Mouse (Mus musculus) midbrain, embryonic 14.5 days (tissue): ENCODE data around the gene Pdzrn3. TPM values are rescaled to one million over a fixed set of nuclear protein-coding genes. Genes with fewer than 3 reads are reported as not detected.

Source experiments
- ATAC-seq: fragments of 200-750 bp; cut with Nextera tagmentation; 2 replicates; pipeline ENCODE4 v1.8.0; 2017; ENCODE audit warnings: moderate number of reproducible peaks, moderate library complexity; ENCODE audit not compliant: low FRiP score, low TSS enrichment
- DNase-seq: peaks from one replicate; pipeline ENCODE4 v3.0.0-alpha.2; 2015
- H3K27ac ChIP-seq: fragments of 300-500 bp; sonication (generic); replicated peaks from 2 replicates; pipeline ENCODE4 v1.5.1; 2014; ENCODE audit warnings: mild to moderate bottlenecking, low read depth, low read length, moderate library complexity
- H3K27me3 ChIP-seq: fragments of 300-500 bp; sonication (generic); 2 replicates; pipeline ENCODE4 v1.6.1; 2014; ENCODE audit warnings: low read length, control low read depth, mixed read lengths; ENCODE audit not compliant: control insufficient read depth, insufficient read depth
- H3K36me3 ChIP-seq: fragments of 300-500 bp; sonication (generic); 2 replicates; pipeline ENCODE4 v1.6.1; 2014; ENCODE audit warnings: low read length, control low read depth; ENCODE audit not compliant: control insufficient read depth, insufficient read depth
- H3K4me1 ChIP-seq: fragments of 300-500 bp; sonication (generic); 2 replicates; pipeline ENCODE4 v1.6.1; 2014; ENCODE audit warnings: mild to moderate bottlenecking, antibody characterized with exemption, low read length, control low read depth; ENCODE audit not compliant: control insufficient read depth, insufficient read depth
- H3K4me2 ChIP-seq: fragments of 300-500 bp; sonication (generic); 2 replicates; pipeline ENCODE4 v1.6.1; 2014; ENCODE audit warnings: mild to moderate bottlenecking, low read length, moderate library complexity
- H3K4me3 ChIP-seq: fragments of 300-500 bp; sonication (generic); replicated peaks from 2 replicates; pipeline ENCODE4 v1.5.1; 2014; ENCODE audit warnings: low read depth, low read length
- H3K9ac ChIP-seq: fragments of 300-500 bp; sonication (generic); replicated peaks from 2 replicates; pipeline ENCODE4 v1.6.1; 2014; ENCODE audit warnings: mild to moderate bottlenecking, low read length, moderate library complexity
- H3K9me3 ChIP-seq: fragments of 300-500 bp; sonication (generic); 2 replicates; pipeline ENCODE4 v1.6.1; 2016; ENCODE audit warnings: low read length, control low read depth, mixed read lengths; ENCODE audit not compliant: control insufficient read depth
- WGBS: fragments of 180-500 bp; shearing (Covaris S2); extraction: QIAGEN DNeasy Blood & Tissue Kit; methylation state at CpG from one replicate; pipeline ENCODE4 v1.1.7; 2014; 5-methylcytosine and 5-hydroxymethylcytosine counted together
- polyA plus RNA-seq: library from polyadenylated mRNA; unstranded; fragments of >200 nt; fragmentation: Nextera tagmentation; extraction: Ambion mirVana; gene quantifications from 2 replicates; pipeline ENCODE4 v1.2.1, GENCODE M21; 2014

Pdzrn3 gene
- polyA plus RNA-seq, 1 experiment from 2014 or later, result 20.6 TPM

DNA sequence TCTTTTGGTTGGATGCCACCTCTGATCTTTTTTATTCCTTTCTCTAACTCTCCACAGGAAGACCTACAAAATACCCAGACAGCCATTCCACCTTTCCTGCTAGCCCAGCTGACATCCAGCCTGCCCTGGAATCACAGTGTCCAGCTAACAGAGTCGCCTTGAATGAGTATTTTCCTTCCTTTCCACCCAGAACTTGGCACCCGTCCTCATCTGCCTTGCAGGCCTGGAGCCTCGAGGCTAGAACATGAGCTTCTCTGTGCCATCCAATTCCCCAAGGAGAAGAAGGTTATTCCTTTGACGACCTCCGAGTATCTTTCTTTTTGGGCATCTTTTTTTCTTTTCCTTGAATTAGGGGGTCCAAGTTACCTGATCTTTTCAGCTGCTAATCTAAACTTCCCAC is 181.8 kb downstream of the Pdzrn3 start:
- Histone ChIP-seq H3K27me3 (no peaks in the 10 kb centered on the region), H3K9me3 (no peaks in the 10 kb centered on the region), H3K4me3 (no peak overlapping the region), H3K27ac (no peak overlapping the region), H3K9ac (no peak overlapping the region), H3K36me3 (no peaks in the 10 kb centered on the region), H3K4me2 (peak overlapping the region; percentile 19), H3K4me1 (peaks cover 19% of the 10 kb centered on the region; the same call in 1 of the 2 replicates)
- DNase-seq (no peak), ATAC-seq (no peak)
- 73% methylated on average over 5 of the region's 5 CpGs for WGBS

DNA sequence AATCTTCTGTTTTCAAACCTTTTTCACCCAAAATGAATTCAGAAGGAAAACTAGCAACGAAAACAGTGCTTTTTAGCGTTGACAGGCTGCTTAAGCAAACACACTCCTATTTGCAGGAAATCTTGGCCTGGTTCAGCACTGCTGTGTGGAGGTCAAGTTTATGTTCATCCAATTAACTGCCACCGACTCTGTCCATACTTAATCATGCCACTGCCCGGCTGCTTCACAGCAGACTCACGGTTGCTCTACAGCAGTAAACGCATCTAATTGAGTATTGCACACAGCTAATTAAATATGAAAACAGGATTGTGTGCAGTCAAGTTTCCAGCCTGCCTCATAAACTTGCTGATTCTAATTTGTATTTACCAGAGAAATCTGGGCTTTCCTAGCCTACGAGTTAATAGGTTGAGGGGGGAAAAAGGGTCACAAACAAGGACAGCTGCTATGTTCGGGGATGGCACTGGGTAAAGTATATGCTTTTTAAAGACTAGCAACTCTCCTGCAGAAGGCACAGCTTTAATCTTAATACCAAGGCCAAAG is 183.2 kb downstream of the Pdzrn3 start:
- Histone ChIP-seq H3K4me3 (no peak overlapping the region), H3K9me3 (no peaks in the 10 kb centered on the region), H3K4me2 (peak overlapping the region; percentile 3), H3K9ac (no peak overlapping the region), H3K27me3 (no peaks in the 10 kb centered on the region), H3K27ac (no peak overlapping the region), H3K4me1 (peaks cover 19% of the 10 kb centered on the region; the same call in 1 of the 2 replicates), H3K36me3 (no peaks in the 10 kb centered on the region)
- ATAC-seq (no peak), DNase-seq (no peak)
- WGBS, result 52% methylated on average over 8 of the region's 8 CpGs

DNA sequence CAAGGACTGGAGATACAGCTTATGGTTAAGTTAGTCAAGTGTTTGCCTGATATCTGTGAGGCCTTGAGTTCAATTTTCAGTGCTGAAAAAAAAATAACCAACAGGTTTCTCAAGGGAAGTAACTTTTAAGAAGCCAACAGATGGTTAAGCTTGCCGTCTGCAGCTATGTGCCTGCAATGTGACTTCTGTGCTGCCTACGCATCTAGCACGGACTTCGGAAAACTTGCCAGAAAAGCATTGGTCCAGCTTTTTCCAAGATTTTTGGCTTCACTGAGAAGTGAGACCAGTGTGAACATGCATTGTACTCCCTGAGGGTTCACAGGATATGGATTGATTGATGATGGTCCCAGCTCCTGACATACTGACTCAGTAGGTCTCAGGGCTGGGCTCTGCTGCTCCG is 186.1 kb downstream of the Pdzrn3 start:
- Histone ChIP-seq H3K4me2 (no peak overlapping the region), H3K4me3 (no peak overlapping the region), H3K36me3 (no peaks in the 10 kb centered on the region), H3K27ac (no peak overlapping the region), H3K9me3 (no peaks in the 10 kb centered on the region), H3K9ac (no peak overlapping the region), H3K27me3 (no peaks in the 10 kb centered on the region), H3K4me1 (peaks cover 7% of the 10 kb centered on the region; the same call in 1 of the 2 replicates)
- no peak for DNase-seq
- ATAC-seq, result no peak
- 95% methylated on average over 5 of the region's 5 CpGs for WGBS

DNA sequence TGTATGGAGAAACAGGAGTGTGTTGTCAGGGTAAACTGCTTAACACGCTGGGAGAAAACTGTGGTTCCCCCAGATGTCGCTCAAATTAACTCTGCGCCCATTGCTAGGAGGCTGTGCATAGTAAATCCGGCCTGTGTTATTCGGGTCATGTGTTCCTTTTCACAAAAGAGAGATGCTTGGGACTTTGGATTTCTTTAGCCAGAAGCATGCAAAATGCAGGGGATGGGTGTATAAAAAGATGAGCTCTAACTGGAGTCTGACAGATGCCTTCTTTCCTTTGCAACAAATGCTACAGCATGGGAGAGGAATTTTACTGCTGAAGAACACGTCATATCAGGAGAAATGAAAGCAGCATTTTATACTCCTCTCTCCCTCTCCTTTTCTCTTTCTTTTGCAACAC is 190.4 kb downstream of the Pdzrn3 start:
- Histone ChIP-seq H3K4me2 (no peak overlapping the region), H3K36me3 (no peaks in the 10 kb centered on the region), H3K27ac (no peak overlapping the region), H3K4me3 (no peak overlapping the region), H3K4me1 (no peaks in the 10 kb centered on the region; the same call in 1 of the 2 replicates), H3K9ac (no peak overlapping the region), H3K9me3 (no peaks in the 10 kb centered on the region), H3K27me3 (no peaks in the 10 kb centered on the region)
- 56% methylated on average over 6 of the region's 6 CpGs for WGBS
- ATAC-seq (no peak), DNase-seq (no peak)

DNA sequence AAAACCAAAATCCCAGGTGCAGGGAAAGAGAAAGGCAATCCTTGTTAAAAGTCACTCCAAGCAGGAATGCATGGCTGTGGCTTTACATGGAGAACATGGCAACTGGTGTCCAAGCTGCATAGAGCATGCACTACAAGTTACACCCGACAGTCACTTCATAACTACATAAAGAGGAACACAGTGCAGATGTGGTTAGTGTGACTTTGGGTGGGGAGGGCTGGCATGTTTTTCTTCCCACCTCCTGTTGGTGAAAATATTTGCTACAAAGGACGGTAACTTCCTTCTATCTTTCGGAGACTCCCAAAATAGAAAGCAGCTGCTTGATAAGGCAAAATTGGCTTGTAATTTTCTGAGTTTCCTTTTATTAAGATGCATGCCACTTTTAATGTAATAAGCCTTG is 190.8 kb downstream of the Pdzrn3 start:
- 89% methylated on average over 3 of the region's 3 CpGs for WGBS
- Histone ChIP-seq H3K27ac (no peak overlapping the region), H3K4me1 (no peaks in the 10 kb centered on the region; the same call in 1 of the 2 replicates), H3K36me3 (no peaks in the 10 kb centered on the region), H3K4me3 (no peak overlapping the region), H3K27me3 (no peaks in the 10 kb centered on the region), H3K4me2 (no peak overlapping the region), H3K9me3 (no peaks in the 10 kb centered on the region), H3K9ac (no peak overlapping the region)
- DNase-seq, result no peak
- no peak for ATAC-seq

DNA sequence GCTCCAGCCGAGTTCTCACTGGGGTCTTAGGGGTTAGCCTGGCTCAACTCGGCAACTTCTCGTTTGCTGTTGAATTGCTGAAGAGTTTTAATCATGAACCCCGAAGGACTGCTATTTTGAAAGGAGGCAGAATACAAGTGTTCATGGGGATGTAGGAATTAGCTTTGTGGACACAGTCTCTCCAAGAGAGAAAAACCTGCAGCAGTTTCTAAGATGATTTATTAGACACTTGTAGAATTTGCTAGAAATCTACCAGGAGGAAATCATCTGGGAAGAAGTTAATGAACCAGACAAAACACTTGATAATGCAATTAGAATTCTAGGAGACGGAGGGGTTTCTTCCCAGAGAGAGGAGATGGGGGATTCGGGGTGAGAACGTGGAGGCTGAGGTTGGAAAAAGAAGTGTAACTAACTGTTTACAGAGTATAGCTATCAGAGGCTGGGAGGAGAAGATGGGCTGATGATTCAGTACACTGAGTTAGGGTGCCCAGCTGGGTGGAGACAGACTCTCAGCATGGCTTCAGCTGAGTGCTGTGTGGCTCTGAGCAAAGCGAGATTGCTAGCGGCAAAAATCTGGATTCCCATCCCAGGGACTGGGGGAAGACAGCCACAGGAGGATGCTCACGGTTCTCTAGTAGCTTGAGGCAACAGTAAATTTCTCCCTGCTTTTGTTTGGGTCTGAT is 193.5 kb downstream of the Pdzrn3 start:
- Histone ChIP-seq H3K4me3 (no peak overlapping the region), H3K9ac (no peak overlapping the region), H3K9me3 (no peaks in the 10 kb centered on the region), H3K36me3 (no peaks in the 10 kb centered on the region), H3K4me2 (no peak overlapping the region), H3K27me3 (no peaks in the 10 kb centered on the region), H3K27ac (no peak overlapping the region), H3K4me1 (no peaks in the 10 kb centered on the region; the same call in 1 of the 2 replicates)
- WGBS, result 70% methylated on average over 10 of the region's 10 CpGs
- ATAC-seq (no peak), DNase-seq (no peak)

DNA sequence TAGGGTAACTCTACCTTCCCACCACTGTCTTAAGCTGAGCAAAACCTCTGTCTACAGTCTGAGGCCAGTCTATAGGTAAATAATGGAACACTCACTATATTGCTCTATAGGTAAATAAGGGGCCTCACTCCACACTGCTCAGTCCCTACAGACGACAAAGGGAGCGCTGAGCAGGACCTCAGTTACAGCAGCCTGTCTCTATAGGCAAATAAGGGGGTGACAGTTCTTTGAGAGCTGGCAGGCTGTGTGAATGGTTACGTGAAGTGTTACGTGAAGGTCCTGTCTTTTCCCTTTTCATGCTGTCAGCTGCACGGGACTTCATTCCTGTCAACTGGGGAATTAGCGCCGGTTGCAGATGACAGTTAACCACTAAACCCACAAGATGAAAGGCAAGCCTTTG is 207.0 kb downstream of the Pdzrn3 start:
- H3K4me3 ChIP-seq, result no peak overlapping the region
- peaks cover 20% of the 10 kb centered on the region for H3K4me1 ChIP-seq
- no peaks in the 10 kb centered on the region for H3K36me3 ChIP-seq
- H3K9ac ChIP-seq, result no peak overlapping the region
- 19% methylated on average over 7 of the region's 7 CpGs for WGBS
- ATAC-seq (peak; percentile 37; the same call in 1 of the 2 replicates), DNase-seq (peak; percentile 43)
- no peak overlapping the region for H3K4me2 ChIP-seq
- H3K27me3 ChIP-seq, result no peaks in the 10 kb centered on the region
- no peaks in the 10 kb centered on the region for H3K9me3 ChIP-seq
- H3K27ac ChIP-seq, result 0 out of 2 replicates have a peak overlapping the region, but pooled peaks have one; percentile 26

GRCm38 (mm10) chr6:101153511-101153921 is 224.2 kb downstream of the Pdzrn3 start:
- Histone ChIP-seq H3K4me2 (no peak overlapping the region), H3K4me1 (no peaks in the 10 kb centered on the region), H3K27ac (no peak overlapping the region), H3K9me3 (no peaks in the 10 kb centered on the region), H3K9ac (no peak overlapping the region), H3K4me3 (no peak overlapping the region), H3K36me3 (peaks cover 24% of the 10 kb centered on the region), H3K27me3 (no peaks in the 10 kb centered on the region)
- no peak for DNase-seq
- no peak; the same call in 1 of the 2 replicates for ATAC-seq
- whole genome bisulfite sequencing, result 29% methylated on average over 1 of the region's 1 CpGs

DNA sequence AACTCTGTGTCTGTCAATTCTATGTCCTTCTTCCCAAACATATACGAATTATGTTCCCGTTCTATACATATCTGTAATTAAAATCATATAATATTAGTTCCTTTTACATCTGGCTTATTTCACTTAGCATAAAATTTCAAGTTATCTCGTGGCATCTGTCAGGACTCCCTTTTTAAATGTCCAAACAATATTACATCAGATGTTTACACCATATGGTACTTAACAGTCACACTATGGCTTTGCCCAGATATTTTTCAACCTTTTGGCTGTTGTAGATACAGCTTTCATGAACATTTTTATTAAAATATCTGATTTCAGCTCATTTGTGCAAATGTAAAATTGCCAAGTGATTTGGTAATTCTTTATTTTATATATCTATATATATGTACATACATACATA is 242.3 kb downstream of the Pdzrn3 start:
- Histone ChIP-seq H3K4me2 (no peak overlapping the region), H3K27me3 (no peaks in the 10 kb centered on the region), H3K27ac (no peak overlapping the region), H3K4me3 (no peak overlapping the region), H3K4me1 (no peaks in the 10 kb centered on the region), H3K9ac (no peak overlapping the region), H3K36me3 (no peaks in the 10 kb centered on the region), H3K9me3 (no peaks in the 10 kb centered on the region)
- whole genome bisulfite sequencing, result 90% methylated on average over 3 of the region's 3 CpGs
- DNase-seq (no peak), ATAC-seq (no peak)
